Mouse (Mus musculus) Patski (cell line): ENCODE measurements around the gene Col12a1. TPM values are rescaled to one million over a fixed set of nuclear protein-coding genes. Genes with fewer than 3 reads are reported as not detected.

ENCODE experiments used
- ATAC-seq: fragments of 100-300 bp; one replicate; pipeline ENCODE4 v1.8.0; 2021
- CTCF ChIA-PET: fragments of 350-600 bp; sonication (Branson Sonifier 250); formaldehyde crosslinking; loops from one replicate; lab custom pipeline; 2022; ENCODE audit warnings: inconsistent platforms; lab: Charles Lee
- POLR2A ChIA-PET: fragments of 350-600 bp; sonication (Branson Sonifier 250); formaldehyde crosslinking; loops from one replicate; lab custom pipeline; 2022; ENCODE audit warnings: antibody characterized with exemption, inconsistent platforms; lab: Charles Lee
- DNase-seq: peaks from one replicate; pipeline ENCODE4 v3.0.0-alpha.2; 2011; ENCODE audit warnings: low read depth, low spot score
- H3K27me3 ChIP-seq: fragments of 371-371 bp; one replicate; pipeline ENCODE4 v1.5.1; 2021
- CTCF ChIP-seq: fragments of 100-300 bp; IDR thresholded peaks from one replicate; pipeline ENCODE4 v1.5.1; 2021
- in situ Hi-C: fragments of 300-500 bp; cut with MboI; formaldehyde crosslinking; loops from 3 replicates; pipeline ENCODE4 v1.11.1; 2018; ENCODE audit warnings: low pct_unique_long_range_greater_than_20kb, mixed read lengths
- polyA plus RNA-seq: library from polyadenylated mRNA; unstranded; gene quantifications from one replicate; pipeline ENCODE4 v1.2.3, GENCODE M21; 2021

Gene Col12a1
- polyA plus RNA-seq, 1 experiment from 2014 or later: 99.1 TPM

- ChIA-PET CTCF (interaction anchor here (0.9 to 2.1 kb wide), 3 partner anchors 12 to 110 kb away, joined by 3 to 5 read pairs (median 3); no protein-coding TSS in a partner anchor), POLR2A (no interaction called here)
- no peak for ATAC-seq
- in situ Hi-C loops: no loop called here
- no peak for DNase-seq
- TF ChIP-seq CTCF: no peak
- no peaks in the 10 kb centered on the region for H3K27me3 ChIP-seq
Measured at GRCm38 (mm10) chr9:79606122-79606521, 112.5 kb downstream of the Col12a1 start.

- ATAC-seq (no peak), DNase-seq (no peak)
- no peaks in the 10 kb centered on the region for H3K27me3 ChIP-seq
- ChIA-PET POLR2A (no interaction called here), CTCF (interaction anchor here (0.9 to 2.1 kb wide), 3 partner anchors 12 to 110 kb away, joined by 3 to 5 read pairs (median 3); no protein-coding TSS in a partner anchor)
- TF ChIP-seq CTCF: no peak
- in situ Hi-C loops: no loop called here
Measured at GRCm38 (mm10) chr9:79605722-79606121, 112.9 kb downstream of the Col12a1 start.

GRCm38 (mm10) chr9:79604546-79604945 is 114.1 kb downstream of the Col12a1 start:
- ChIA-PET POLR2A (no interaction called here), CTCF (interaction anchor here (2.1 kb wide), 1 partner anchor 28 kb away, joined by 5 read pairs; no protein-coding TSS in a partner anchor)
- no peak for DNase-seq
- TF ChIP-seq CTCF: no peak
- in situ Hi-C loops: no loop called here
- no peak for ATAC-seq
- H3K27me3 ChIP-seq: no peaks in the 10 kb centered on the region

GRCm38 (mm10) chr9:79603448-79603847 is 115.2 kb downstream of the Col12a1 start:
- no peaks in the 10 kb centered on the region for H3K27me3 ChIP-seq
- POLR2A ChIA-PET: no interaction called here
- in situ Hi-C loops: no loop called here
- CTCF ChIA-PET: no interaction called here
- ATAC-seq (no peak), DNase-seq (no peak)
- TF ChIP-seq CTCF: no peak

GRCm38 (mm10) chr9:79600237-79600570 is 118.4 kb downstream of the Col12a1 start:
- ChIA-PET POLR2A (no interaction called here), CTCF (no interaction called here)
- in situ Hi-C loops: no loop called here
- DNase-seq (no peak), ATAC-seq (no peak)
- H3K27me3 ChIP-seq: no peaks in the 10 kb centered on the region
- no peak for TF ChIP-seq CTCF

- DNase-seq (no peak), ATAC-seq (no peak)
- ChIA-PET CTCF (no interaction called here), POLR2A (no interaction called here)
- in situ Hi-C loops: no loop called here
- no peak for TF ChIP-seq CTCF
- no peaks in the 10 kb centered on the region for H3K27me3 ChIP-seq
Measured at GRCm38 (mm10) chr9:79599395-79600236, 119.0 kb downstream of the Col12a1 start.

GRCm38 (mm10) chr9:79598578-79598977 is 120.1 kb downstream of the Col12a1 start:
- ChIA-PET POLR2A (no interaction called here), CTCF (no interaction called here)
- TF ChIP-seq CTCF: no peak
- ATAC-seq: no peak
- in situ Hi-C loops: no loop called here
- no peak for DNase-seq
- no peaks in the 10 kb centered on the region for H3K27me3 ChIP-seq

GRCm38 (mm10) chr9:79586415-79587195 is 132.0 kb downstream of the Col12a1 start:
- ChIA-PET POLR2A (interaction anchor here (0.8 kb wide), 1 partner anchor 69 kb away, joined by 3 read pairs; no protein-coding TSS in a partner anchor), CTCF (no interaction called here)
- H3K27me3 ChIP-seq: no peaks in the 10 kb centered on the region
- no peak for ATAC-seq
- no peak for TF ChIP-seq CTCF
- in situ Hi-C loops: no loop called here
- no peak for DNase-seq

GRCm38 (mm10) chr9:79566838-79567237 is 151.8 kb downstream of the Col12a1 start:
- no peaks in the 10 kb centered on the region for H3K27me3 ChIP-seq
- TF ChIP-seq CTCF: no peak
- ATAC-seq (no peak), DNase-seq (no peak)
- CTCF ChIA-PET: no interaction called here
- in situ Hi-C loops: no loop called here
- POLR2A ChIA-PET: no interaction called here

GRCm38 (mm10) chr9:79553297-79553696 is 165.3 kb downstream of the Col12a1 start:
- no peak for DNase-seq
- ChIA-PET POLR2A (interaction anchor here (0.7 kb wide), 1 partner anchor 74 kb away, joined by 3 read pairs; no protein-coding TSS in a partner anchor), CTCF (no interaction called here)
- in situ Hi-C loops: no loop called here
- no peaks in the 10 kb centered on the region for H3K27me3 ChIP-seq
- TF ChIP-seq CTCF: no peak
- ATAC-seq: no peak

Other genes with a start within 250 kb of the Col12a1 start
- 506 TPM for gene Cox7a2, start 41.0 kb upstream of the Col12a1 start, polyA plus RNA-seq
- gene Tmem30a, start 74.7 kb upstream of the Col12a1 start, polyA plus RNA-seq: 120 TPM